Mouse (Mus musculus) G1E-ER4 (cell line): ENCODE results near the gene Acsm3. TPM values are rescaled to one million over a fixed set of nuclear protein-coding genes. Genes with fewer than 3 reads are reported as not detected.

Source experiments
- GATA1 ChIP-seq: IDR thresholded peaks from one replicate; pipeline ENCODE4 v1.8.0; 2012; ENCODE audit warnings: low read length, inconsistent platforms
- polyA plus RNA-seq: library from polyadenylated mRNA; stranded (reverse); fragments of >175 nt; gene quantifications from 2 replicates; pipeline ENCODE4 v1.2.3, GENCODE M21; 2012

Acsm3 gene
- polyA plus RNA-seq, 1 experiment: not detected

DNA sequence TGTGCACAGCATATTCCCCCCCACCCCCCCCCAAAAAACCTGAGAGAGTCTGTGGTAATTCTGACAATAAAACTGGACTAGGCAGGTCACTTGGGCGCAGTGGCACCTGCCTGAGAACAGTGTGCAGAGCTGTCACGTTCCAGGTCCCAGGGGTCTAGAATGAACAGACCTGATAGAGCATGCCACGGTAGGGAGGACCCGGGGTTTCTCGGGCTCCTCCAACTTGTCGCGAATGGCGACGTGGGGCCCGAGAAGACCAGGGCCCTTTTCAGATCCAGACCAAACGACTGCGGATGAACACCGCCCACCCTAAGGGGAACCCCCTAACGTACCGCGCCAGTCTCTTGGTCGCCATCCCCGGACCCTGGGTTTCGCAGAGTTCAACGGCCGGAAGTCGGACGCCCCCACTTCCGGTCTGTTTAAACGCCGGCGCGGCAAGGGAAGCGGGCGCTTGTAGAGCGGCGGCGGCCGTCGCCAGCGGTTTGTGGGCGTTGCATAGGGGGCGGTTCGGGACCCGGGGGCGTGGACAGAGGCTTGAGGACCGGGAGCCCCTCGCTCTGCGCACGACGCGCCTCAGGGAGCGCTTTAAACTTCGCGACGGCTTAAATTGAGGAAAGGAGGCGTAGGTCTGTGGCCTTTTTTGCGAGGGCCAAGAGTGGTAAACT, 33.0 kb downstream of the Acsm3 start, which contains the start of the genes Rexo5 and Eri2:
Gene Rexo5 (plus strand): TSS at position 421 of the 665 bp plus-strand sequence.
Gene Eri2 (minus strand): TSS at position 473 of the 665 bp plus-strand sequence.
- no peak for TF ChIP-seq GATA1

DNA sequence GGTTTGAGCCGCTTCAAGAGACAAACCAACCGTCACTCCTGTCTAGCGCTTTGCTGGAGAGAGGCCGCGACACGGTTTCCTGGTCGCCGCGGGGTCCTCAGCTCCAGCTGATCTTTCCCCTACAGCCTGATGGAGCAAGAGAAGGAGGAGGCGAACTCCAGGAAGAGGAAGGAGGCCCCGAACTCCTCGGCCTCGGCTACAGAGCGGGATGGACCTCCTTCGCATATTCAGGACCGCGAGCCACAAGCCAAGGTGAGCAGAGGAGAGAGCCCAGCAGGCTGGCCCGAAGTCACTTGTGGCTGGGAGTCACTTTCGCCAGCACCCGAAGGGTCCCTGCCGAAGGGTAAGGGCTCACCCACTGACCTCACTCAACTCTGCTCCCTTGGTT, 33.5 kb downstream of the Acsm3 start:
- no peak for TF ChIP-seq GATA1

DNA sequence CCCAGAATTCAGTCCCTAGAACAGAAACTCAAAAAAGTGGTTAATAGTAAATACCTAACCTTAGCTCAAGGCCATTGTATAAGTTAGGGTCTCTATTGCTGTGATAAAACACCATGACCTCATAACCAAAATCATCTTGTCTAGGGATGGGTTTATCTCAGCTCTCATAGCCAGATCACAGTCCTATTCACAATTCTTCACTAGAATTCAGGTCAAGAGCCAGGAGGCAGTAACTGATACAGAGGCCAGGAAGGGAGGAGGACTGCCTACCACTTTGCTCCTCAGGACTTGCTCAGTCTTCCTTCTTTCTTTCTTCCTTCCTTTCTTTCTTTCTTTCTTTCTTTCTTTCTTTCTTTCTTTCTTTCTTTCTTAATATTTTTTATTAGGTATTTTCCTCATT, 34.6 kb downstream of the Acsm3 start:
- TF ChIP-seq GATA1: no peak

DNA sequence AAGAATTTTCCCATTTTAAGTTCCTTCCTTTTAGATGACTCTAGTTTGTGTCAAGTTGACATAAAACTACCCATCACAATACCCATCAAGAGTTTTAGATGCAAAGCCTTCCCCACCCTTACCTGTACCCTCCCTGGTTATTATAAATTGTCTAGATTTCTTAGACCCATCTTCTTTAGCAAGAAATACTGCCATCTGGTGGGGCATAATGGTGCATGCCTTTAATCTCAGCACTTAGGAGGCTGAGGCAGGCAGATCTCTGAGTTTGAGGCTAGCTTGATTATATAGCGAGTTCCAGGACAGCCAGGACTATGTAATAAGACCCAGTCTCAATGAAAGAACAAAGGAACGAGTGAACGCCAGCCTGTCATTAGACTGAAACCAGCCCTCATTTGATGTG, 39.8 kb downstream of the Acsm3 start:
- no peak for TF ChIP-seq GATA1

DNA sequence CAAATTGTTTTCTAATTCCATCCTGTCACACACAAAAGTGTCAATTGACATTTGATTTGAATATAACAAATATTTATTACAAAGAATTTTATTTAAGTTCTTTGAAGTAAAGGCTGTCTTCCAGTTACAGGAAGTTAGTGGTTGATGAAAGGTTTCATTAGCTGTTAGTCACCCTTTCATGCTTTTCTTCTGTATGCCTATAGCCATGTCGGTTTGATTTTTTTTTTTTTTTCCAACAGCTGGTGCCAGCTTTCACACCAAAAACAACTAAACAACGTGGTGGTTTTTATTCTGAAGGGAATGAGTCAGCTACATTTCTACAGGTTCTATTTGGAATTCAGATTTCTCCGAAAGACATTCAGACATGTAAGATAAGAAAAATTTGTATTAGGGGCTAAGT, 40.3 kb downstream of the Acsm3 start:
- TF ChIP-seq GATA1: no peak

DNA sequence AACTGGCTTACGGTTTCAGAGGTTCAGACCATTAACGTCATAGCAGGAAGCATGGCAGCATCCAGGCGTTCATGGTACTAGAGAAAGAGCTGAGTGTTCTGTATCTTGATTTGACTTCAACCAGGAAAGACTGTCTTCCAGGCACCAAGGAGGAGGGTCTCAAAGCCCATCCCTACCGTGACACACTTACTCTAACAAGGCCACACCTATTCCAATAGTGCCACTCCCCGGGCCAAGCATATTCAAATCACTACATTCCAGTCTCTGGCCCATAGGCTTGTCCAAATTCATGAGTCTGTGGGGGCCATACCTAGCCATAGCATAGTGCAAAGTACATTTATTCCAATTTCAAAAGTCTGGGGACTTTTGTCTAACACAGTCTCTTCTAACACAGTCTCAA, 46.7 kb downstream of the Acsm3 start:
- TF ChIP-seq GATA1: no peak

DNA sequence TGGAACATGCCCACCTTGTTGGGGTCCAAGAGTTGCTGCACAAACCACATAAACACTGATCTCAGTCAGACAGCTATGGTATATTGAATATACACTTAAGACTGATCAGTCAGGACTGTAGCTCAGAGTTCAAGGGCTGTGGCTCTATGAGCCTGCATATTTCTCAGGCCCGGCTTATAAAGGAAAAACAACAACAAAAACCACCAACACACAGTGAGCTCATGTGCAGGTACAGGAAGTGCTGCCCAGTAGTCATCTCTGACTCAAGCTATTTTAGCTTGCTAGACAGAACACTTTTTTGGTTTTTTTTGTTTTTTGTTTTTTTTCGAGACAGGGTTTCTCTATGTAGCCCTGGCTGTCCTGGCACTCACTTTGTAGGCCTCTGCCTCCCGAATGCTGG, 48.0 kb downstream of the Acsm3 start:
- no peak for TF ChIP-seq GATA1

DNA sequence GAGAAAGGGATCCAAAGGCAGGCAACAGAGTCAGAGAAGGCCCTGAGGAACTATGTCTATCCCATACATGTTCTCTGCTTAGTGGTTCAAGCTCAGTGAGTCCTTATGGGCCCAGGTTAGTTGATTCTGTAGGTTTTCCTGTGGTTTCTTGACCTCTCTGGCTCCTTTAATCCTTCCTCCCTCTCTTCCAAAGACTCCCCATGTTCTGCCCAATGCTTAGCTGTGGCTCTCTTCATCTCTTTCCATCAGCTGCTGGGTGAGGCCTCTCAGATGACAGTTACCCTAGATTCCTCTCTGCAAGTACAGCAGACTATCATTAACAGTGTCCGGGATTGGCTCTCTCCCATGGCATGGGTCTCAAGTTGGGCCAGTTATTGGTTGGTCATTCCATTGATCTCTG, 74.6 kb downstream of the Acsm3 start:
- TF ChIP-seq GATA1: no peak

DNA sequence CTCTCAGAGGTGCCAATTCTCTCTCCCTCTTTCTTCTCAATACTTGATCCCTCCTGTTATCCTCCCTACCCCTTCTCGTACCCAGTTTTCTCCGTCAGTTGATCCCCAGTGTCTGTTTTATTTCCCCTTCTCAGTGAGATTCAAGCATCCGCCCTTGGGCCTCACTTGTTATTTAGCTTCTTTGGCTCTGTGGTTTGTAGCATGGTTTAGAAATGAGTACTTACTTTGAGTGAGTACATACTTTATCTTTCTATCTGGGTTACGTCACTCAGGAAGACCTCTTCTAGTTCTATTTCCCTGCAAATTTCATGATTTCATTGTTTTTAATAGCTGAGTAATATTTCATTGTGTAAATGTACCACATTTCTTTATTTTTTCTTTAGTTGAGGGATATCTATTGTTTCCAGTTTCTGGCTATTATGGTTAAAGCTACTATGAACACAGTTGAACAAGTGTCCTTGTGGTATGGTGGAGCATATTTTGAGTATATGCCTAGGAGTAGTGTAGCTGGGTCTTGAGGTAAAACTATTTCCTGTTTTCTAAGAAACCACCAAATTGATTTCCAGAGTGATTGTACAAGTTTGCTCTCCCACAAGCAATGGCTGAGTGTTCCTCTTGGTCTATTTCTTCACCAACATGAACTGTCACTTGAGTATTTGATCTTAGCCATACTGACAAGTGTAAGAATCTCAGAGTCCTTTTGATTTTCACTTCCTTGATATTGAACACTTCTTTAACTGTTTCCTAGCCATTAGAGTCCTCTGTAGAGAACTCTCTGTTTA, 75.5 kb downstream of the Acsm3 start:
- TF ChIP-seq GATA1: no peak

Other genes with a start within 250 kb of the Acsm3 start
- 0.05 TPM in 1 of 2 replicates, not detected in the other for gene Acsm5, start 241.5 kb upstream of the Acsm3 start, polyA plus RNA-seq
- not detected in 2 replicates for gene Pdilt, start 237.4 kb upstream of the Acsm3 start, polyA plus RNA-seq
- gene Acsm2, start 206.6 kb upstream of the Acsm3 start, polyA plus RNA-seq: not detected in 2 replicates
- not detected in 2 replicates for gene Acsm1, start 153.9 kb upstream of the Acsm3 start, polyA plus RNA-seq
- not detected in 2 replicates for gene Acsm4, start 70.9 kb upstream of the Acsm3 start, polyA plus RNA-seq
- 72.7 and 84.7 TPM in 2 replicates for gene Thumpd1, start 40.1 kb upstream of the Acsm3 start, polyA plus RNA-seq
- gene Rexo5, start 33.1 kb downstream of the Acsm3 start, polyA plus RNA-seq: 3.0 and 3.9 TPM in 2 replicates
- 0.95 and 1.1 TPM in 2 replicates for gene Eri2, start 33.1 kb downstream of the Acsm3 start, polyA plus RNA-seq
- 0.96 and 1.1 TPM in 2 replicates for gene Lyrm1, start 134.9 kb downstream of the Acsm3 start, polyA plus RNA-seq
- gene Dcun1d3, start 135.4 kb downstream of the Acsm3 start, polyA plus RNA-seq: 3.1 and 4.4 TPM in 2 replicates